Mouse (Mus musculus) cerebellum, adult (tissue): ENCODE measurements around the gene Pfdn4.
"Not testable (repeated sequence)": the region's sequence is repeated elsewhere in the genome, so short reads cannot be mapped to it uniquely, and the experiment has no call there.

Source experiments
- ATAC-seq: cut with Nextera tagmentation; 2 replicates; pipeline ENCODE4 v1.9.2; 2017; ENCODE audit warnings: mild to moderate bottlenecking, moderate library complexity, mixed read lengths; ENCODE audit not compliant: insufficient number of reproducible peaks, low FRiP score, low TSS enrichment

The Pfdn4 gene

DNA sequence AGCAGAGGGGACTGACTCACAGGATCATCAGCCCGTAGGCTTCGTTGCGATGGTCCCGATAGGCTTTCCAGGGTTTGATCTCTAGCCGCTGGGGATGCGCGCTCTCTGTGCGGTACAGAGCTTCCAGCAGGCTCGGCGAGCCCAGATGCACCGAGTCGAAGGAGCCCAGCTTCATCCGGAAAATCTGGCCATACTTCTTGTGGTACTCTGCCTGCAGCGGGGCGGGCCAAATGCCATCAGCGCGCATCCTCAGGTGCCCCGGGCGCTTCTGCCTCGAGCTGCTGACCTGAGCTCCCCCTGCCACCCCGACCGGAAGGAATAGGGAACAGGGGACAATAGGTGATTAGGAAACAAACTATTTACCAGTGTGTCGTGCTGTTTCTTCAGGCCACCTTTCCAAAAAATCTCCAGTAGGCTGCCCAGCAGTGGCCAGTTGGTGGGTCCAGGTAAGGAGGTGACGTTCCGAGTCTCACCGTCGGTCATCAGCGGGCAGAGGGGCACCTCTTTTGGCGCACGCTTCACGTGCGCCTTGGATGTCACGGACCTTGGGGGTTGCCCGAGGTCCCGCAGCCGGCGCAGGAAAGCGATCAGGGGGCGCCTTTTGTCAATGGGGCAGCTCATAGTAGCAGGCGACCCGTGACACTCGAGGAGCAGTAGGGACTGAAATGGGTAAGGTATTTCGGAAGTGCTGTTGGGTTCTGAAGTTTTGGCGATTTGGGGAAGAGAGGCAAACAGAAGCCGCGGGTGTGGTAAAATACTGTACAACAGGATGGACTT, at the start of gene Pfdn4:
Gene Pfdn4 (plus strand): TSS at position 275 of the 777 bp plus-strand sequence.
- no peak for ATAC-seq

DNA sequence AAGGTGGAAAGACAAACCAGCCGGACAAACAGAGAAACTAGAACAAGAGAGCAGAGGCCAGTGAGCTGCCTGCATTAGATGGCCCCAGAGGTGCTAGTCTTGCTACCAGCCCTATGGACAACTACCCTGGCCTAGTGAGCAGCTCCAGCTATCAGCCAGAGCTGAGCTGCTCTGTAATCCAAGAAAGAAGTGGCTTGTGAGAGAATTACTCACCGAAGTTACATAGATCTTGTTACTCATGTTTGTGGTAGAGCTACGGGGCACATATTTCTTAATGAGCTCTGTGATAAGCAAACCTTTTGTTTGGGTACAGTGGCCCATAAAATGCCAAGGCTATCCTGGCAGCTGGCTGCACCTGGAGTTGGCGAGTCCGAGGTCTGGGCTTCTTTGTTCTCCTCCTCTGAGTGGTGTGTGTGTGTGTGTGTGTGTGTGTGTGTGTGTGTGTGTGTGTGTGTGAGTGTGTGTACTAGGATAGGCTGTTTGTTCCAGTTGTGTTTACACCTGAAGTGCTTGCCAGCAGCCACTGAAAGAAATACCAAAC, 49.3 kb upstream of the Pfdn4 start:
- no peak for ATAC-seq

DNA sequence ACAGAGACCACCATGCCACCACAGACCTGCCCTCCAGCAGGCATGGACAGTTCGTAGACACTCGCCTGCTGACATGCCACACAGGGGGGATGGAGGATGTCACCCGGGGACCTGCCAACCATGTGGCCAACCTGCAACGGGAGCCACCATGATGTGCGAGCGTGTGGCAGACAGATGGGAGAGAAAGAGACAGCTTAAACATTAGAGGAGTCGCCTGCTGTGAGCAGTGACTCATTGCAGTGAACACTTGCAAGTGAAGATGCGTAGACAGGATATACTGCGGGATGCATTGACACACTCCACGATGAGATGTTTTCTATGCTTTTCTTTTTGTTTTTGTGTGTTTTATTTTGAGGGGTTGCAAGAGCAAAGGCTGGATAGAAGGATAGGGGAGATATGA, 48.6 kb upstream of the Pfdn4 start:
- ATAC-seq: no peak

DNA sequence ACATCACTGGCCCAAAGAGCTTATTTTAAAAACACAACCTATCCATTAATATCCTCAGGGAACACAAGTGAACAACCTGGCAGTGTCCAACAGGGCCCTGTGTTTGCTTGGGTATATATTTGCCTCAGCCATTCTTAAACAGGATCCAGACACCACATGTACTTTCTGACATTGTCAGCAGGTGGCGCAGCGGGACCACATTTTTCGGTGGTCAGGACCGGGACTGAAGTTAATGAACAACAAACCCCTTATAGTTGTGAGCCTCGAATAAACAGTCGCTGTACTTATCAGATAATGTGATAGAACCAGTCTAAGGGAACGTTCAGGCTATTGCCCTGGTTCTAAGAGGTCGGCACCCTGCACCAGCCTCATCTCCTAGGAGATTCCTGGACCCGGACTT, 45.3 kb upstream of the Pfdn4 start:
- 0 out of 2 replicates have a peak, but pooled peaks have one; percentile 16 for ATAC-seq

DNA sequence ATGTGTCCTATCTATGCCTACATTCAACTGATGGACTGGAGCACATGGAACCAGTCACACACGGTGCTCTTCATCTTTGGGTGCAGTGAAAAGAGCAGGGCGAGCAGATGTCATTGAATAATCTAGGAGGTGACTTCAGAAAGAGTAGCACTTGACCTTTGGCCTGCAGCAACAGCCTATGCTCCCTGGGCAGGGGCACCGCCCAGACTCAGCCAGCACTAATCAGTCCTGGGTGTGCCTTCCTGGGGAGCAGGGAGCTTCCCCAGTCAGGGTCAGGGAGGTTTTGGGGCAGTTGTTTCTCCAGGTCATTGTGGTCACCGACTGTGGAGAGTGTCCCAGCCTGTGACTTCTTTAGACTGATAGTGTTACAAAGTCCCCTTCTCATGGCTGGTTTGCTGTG, 42.4 kb upstream of the Pfdn4 start:
- not testable (repeated sequence) for ATAC-seq

DNA sequence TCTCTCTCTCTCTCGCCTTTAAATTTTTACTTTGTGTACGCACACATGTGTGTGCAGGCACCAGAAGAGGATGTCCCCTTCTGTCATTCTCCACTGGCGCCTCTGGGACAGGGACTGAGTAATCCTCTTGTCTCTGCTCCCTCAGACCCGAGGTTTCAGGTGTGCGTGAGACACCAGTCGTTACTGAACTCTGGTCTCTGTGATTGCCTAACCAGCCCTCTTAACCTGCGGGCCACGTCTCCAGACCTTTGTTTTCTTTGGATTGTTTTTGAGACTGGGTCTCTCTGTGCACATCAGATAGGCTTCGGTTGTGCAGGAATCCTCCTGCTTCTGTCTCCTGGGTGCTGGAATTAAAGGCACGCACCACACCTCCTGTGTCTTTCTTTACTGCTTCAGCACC, 37.0 kb upstream of the Pfdn4 start:
- ATAC-seq: no peak

DNA sequence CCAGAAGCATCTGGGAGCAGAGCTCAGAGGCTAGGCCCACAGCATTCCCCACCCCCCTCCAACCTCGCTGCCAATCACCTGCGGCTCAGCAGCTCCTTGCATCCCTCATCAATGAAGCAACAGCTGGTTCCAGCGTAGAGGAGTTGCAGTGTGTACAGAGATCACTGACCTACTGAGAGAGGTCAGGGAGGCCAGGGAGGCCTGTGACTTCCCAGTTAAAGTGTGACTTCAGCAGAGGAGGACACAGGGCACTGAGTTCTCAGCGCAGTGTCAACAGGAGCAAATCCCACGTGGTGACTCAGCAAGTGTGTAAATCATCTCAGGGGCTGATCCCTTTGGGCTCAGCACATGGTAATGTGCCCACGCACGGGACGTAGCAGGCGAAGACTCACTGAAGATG, 36.4 kb upstream of the Pfdn4 start:
- ATAC-seq: no peak

DNA sequence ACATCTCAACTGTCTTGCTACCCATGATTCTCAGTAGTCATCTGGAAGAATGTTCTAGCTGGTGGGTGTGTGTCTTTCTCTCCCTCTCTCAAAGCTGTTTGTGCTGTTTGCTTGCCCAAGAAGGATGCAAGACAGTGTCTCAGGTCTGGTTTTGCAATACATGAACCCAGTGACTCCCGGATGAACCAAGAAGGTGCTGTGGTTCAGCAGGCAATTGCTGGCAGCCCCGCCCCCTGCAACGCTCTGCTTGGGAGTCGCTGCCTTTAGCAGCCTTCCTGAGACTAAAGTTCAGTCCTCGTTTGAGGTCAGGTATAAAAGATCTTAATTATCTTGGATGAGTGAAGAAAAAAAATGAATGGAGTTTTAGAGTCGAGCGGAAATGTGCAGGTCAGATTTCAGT, 34.6 kb upstream of the Pfdn4 start:
- no peak for ATAC-seq

DNA sequence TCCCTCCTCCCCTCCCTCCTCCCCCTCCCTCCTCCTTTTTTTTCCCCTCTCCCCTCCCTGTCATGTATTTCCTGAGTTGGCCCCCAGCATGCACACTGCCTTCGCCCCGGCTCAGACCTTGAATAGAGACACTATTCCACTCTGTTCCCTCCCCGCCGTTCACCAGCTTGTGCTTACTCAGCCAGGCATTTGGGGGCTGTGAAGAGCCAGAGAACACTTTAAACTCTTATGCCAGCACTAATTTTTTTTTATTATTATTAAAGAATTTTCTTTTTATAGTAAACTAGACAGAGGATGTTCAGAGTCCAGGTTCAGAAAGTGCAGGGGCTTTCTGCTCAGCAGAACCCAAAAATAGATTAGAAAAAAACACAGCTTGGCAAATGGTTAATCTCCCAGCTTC, 31.4 kb upstream of the Pfdn4 start:
- ATAC-seq: no peak

DNA sequence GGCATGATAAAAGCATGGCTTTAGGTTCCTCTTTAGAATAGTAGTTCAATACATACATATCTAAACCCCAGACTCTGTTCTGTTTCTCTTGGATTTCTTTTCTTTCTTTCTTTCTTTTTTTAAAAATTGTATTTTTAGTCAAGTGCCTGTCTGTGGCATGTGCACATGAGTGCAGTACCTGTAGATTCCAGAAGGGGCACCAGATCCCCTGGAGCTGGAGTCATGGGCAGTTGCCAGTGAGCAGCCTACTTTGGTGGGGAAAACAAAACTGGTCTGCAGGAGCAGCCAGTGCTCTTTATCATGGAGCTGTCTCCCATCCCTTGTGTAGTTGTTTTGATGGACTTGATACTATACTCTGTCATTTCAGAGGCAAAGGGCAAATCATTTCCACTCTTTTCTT, 28.2 kb upstream of the Pfdn4 start:
- ATAC-seq: no peak

DNA sequence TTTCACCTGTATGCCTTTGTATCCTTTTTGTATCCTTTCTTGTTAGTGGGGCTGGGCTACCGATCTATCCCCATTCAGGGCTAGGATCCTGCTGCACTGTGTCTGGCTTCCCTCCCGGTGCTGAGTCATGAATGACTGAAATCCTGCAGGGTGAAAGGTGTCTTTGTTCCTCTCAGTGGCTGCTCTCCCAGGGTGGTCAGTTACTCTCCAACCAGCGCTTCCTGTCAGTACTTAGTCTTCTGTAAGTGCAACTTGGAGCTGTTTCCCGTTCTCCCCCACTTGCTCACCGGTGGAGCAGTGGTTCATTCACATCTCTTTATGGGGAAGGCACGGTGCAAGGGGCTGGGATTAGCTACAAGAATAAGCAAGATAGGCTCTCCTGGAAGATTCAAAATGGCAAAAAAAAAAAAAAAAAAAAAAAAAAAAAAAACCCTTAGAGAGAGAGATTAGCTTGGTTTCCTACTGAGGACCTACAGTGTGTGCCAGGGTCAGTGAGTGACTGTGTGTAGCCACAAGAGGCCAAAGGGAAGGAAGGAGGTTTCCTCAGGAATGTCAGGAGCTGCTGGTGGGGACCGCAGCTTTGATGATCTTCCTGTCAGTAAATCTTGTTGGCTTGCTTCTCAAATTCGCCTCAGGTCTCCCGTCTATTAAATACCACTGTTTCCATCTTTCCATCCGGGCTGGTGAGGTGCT, 26.5 kb upstream of the Pfdn4 start:
- no peak for ATAC-seq

DNA sequence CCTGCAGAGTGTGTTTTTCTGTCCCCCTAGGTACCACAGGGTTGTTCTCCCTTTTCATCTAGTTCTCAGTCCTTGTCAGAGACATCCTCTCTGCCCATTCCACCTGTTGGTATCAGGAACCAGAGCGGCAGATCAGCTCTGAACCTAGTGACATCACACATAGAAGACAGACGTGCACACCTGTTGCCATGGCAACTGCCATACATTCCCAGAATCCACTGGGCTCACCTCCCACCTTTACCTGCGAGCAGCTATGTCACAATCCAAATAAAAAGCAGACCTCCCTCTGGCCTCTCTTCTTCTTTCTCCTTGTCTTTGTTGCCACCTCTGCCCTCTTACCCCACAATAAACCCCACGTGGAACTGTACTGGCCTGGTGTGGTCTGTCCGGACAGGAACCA, 25.6 kb upstream of the Pfdn4 start:
- ATAC-seq: no peak

DNA sequence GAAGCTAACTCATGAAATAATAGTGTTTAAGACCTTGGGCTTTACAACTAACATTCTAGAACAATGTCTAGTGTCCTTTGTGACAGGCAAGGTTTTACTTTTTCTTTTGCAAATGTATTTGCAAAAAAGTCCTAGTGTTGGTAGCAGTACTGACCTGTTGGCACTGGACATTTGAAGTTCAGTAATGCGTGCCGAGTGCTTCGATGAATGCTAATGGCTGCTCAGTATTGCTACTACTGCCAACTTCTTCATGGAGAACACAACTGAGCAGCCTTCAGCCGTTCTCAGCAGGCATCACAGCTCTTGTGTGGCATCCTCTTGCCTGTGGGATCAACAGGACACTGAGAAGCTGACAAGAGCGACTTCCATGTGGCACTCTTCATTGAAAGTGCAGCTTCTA, 22.1 kb upstream of the Pfdn4 start:
- no peak for ATAC-seq

DNA sequence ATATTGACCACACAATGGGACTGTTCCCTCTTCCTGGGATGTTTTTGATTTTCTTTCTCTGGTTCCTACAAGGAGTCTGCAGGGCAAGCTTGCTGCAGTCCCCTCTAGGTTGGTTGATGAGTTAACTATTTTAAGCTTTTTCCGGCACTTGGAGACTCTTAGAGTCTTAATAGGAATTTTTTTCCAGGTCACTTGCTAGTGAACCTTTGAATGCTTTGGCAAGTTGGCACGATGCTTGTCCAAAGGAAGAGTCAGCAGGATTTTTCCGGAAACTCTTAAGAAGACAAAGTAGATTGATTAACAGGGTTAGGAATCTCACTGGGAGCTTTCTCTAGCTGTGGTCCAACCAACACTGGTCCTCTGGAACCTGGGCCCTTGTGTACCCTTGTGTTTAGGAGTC, 21.1 kb upstream of the Pfdn4 start:
- no peak for ATAC-seq

DNA sequence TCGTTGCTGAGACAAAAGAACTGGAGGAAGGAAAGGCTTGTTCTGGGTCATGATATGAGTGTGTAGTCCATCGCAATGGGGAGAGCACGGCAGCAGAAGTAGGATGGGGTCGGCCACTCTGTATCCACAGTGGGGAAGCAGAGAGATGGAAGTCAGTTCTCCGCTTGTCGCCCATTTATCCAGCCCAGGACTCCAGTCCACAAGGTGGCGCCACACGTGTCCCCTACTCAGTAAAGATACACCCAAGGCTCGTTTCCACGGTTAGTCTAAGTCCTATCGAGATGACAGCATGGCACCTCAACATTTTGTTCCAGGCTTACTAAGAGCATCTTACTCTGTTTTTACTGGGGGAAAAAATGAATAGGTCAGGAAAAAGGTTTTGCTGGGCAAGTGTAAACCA, 20.0 kb upstream of the Pfdn4 start:
- ATAC-seq: no peak

DNA sequence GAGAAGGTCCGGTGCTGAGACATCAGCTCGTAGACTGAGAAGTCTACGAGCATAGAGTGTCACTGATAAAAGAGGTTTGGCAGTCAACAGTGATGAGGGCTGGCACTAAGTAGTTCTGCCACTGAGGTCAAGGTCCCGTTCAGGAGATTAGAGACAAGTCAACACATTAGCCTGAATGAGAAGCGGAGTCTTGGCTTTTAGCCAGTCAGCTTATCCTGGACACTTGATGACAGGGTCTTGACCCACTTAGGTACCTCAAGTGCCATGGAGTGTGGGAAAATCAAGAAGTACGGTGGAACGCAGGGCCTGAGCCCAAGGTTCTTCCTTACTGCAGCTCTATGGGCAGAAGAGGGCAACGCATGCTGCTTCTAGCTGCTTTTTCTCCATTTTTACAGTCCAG, 19.6 kb upstream of the Pfdn4 start:
- no peak for ATAC-seq

DNA sequence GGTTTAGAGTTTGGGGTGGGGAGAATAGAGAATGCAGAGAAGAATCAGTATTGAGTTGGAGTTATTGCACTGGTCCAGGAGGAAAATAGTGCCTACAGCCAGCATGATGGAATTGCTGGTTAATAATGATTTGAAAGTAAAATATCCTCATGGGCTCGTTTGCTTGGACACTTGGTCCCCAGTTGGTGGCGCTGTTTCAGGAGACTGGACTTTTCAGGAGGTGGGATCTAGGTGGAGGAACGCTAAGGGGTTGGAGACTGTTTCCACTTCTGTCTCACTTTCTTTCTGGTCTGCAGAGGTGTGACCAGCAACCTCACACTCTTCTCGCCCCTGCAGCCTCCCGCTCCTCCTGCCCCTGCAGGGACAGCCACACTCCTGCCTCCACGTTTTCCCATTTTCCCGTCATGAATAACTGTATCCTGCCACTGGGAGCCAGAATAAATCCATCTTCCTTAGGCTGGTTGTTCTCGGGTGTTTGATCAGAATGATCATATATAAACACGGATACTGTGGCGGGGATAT, 14.1 kb upstream of the Pfdn4 start:
- no peak for ATAC-seq

DNA sequence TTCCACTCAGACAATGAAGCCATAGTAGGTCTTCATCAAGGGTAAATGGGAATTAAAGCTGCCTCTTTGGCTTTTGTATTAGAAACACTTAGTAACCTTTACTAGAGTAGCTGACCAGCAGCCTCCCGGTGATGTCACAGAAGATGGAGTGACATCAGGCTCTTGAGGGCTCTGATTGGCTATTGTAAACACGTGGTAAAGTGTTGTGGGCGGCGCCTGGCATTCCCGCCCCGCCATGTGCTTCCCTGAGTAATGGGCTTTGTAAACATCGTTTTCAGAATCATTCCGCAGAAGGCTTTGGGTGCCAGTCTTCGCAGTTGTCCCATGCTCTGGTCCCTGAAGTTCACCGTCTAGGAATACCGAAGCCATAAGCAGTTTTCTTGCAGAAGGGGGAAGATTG, 12.3 kb upstream of the Pfdn4 start:
- ATAC-seq: no peak

DNA sequence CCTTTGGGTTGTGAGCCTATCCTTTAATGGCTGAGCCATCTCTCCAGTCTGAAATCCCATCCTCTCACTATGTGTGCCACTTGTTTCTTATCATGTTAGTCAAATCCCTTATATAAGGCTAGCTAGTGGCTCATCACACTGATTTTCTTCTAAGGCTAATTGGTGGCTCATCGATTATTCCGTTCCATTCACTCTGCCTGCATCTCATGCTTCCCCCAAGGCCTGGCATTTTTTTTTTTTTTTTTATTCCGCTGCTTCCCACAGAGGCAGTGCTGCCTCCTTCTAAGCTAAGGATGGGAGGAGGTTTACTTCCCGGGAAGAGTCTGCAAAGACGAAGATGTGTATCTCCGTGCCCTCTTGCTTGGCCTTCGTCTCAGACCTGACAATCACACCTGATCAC, 9.0 kb upstream of the Pfdn4 start:
- ATAC-seq: no peak

DNA sequence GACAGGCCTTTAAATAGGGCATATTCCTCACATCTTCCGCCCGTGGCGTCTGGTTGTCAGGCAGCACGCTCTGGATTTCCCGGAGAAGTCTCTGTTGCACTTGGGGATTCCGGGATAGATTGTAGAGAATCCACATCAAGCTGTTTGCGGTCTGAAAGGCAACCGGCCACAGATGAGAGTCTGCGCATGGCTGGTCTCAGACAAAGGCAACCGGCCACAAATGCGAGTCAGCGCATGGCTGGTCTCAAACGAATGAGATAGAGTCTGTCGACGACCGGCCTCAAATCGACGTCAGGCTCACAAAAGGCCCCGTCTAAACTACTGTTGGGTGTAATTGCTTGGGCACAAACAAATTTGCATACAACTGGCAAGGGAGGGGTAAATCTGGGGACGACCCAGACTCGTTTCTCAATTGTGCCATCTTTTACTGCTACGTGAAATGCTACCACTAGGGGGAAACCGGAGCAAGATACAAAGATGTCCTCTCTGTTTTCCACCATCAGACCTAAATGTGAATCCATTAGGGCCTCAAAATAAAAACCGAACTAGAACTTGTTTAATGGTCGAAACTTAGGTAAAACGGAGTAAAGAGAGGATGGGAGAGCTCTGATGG, 8.2 kb upstream of the Pfdn4 start:
- 0 out of 2 replicates have a peak, but pooled peaks have one; percentile 10 for ATAC-seq
